Mouse (Mus musculus): ENCODE measurements around the gene Tgfb3. TPM values are rescaled to one million over a fixed set of nuclear protein-coding genes. Genes with fewer than 3 reads are reported as not detected.

The Tgfb3 gene
- polyA plus RNA-seq, 2 experiments: 1.2 to 1.3 TPM

GRCm38 (mm10) chr12:86035586-86035985, 43.3 kb downstream of the Tgfb3 start:
- TF ChIP-seq CTCF (IDR thresholded peaks at IDR 0.05; ENCODE audit: low read depth) (no peak), EP300 (IDR thresholded peaks at IDR 0.05; ENCODE audit: low read depth) (no peak)
- Histone ChIP-seq H3K9me3 (ENCODE audit: control insufficient read depth, low read length) (no peaks in the 10 kb centered on the region), H3K36me3 (replicated peaks; ENCODE audit: control insufficient read depth, insufficient read depth, low read depth) (no peaks in the 10 kb centered on the region), H3K27ac (no peak overlapping the region), H3K4me3 (ENCODE audit: insufficient read depth in 1 of 2, low read depth in 2 of 2, low read length in 2 of 2) (no peak overlapping the region), H3K9ac (replicated peaks) (no peak overlapping the region), H3K27me3 (ENCODE audit: control insufficient read depth, insufficient read depth, low read length) (no peaks in the 10 kb centered on the region), H3K4me2 (ENCODE audit: low read depth) (no peak overlapping the region), H3K4me1 (replicated peaks; ENCODE audit: control insufficient read depth in 2 of 2, insufficient read depth in 2 of 2, low read length in 1 of 2) (peaks cover 3 to 11% of the 10 kb centered on the region in 2 experiments; a peak in 2 of 4 replicates)
- DNase-seq (ENCODE audit: low read depth in 3 of 3, low spot score in 3 of 3) (no peak), ATAC-seq (ENCODE audit: insufficient read depth) (no peak)

- Histone ChIP-seq H3K4me3 (ENCODE audit: insufficient read depth in 1 of 2, low read depth in 2 of 2, low read length in 2 of 2) (no peak overlapping the region), H3K4me2 (ENCODE audit: low read depth) (no peak overlapping the region), H3K4me1 (replicated peaks; ENCODE audit: control insufficient read depth in 2 of 2, insufficient read depth in 2 of 2, low read length in 1 of 2) (peaks cover 3 to 15% of the 10 kb centered on the region in 2 experiments; a peak in 2 of 4 replicates), H3K9ac (replicated peaks) (no peak overlapping the region), H3K9me3 (ENCODE audit: control insufficient read depth, low read length) (no peaks in the 10 kb centered on the region), H3K27me3 (ENCODE audit: control insufficient read depth, insufficient read depth, low read length) (no peaks in the 10 kb centered on the region), H3K36me3 (replicated peaks; ENCODE audit: control insufficient read depth, insufficient read depth, low read depth) (no peaks in the 10 kb centered on the region), H3K27ac (no peak overlapping the region)
- TF ChIP-seq EP300 (IDR thresholded peaks at IDR 0.05; ENCODE audit: low read depth) (peak; percentile 36; the same call in 1 of the 2 replicates), CTCF (IDR thresholded peaks at IDR 0.05; ENCODE audit: low read depth) (no peak)
- 48% methylated on average over 5 of the region's 5 CpGs for WGBS (ENCODE audit: insufficient replicate concordance)
- peak in 1 of 3 experiments; percentile 9 for DNase-seq (ENCODE audit: low read depth in 3 of 3, low spot score in 3 of 3)
- peak; percentile 39; the same call in 1 of the 2 replicates for ATAC-seq (ENCODE audit: insufficient read depth)
These were observed 47.9 kb downstream of the Tgfb3 start for GRCm38 (mm10) chr12:86030932-86031331.

GRCm38 (mm10) chr12:86027747-86028146, 51.1 kb downstream of the Tgfb3 start:
- no peaks in the 10 kb centered on the region for H3K9me3 ChIP-seq (ENCODE audit: control insufficient read depth, low read length)
- H3K27me3 ChIP-seq (ENCODE audit: control insufficient read depth, insufficient read depth, low read length): no peaks in the 10 kb centered on the region
- TF ChIP-seq CTCF (IDR thresholded peaks at IDR 0.05; ENCODE audit: low read depth) (no peak), EP300 (IDR thresholded peaks at IDR 0.05; ENCODE audit: low read depth) (no peak)
- WGBS (ENCODE audit: insufficient replicate concordance): 88% methylated on average over 1 of the region's 1 CpGs
- H3K4me3 ChIP-seq (ENCODE audit: insufficient read depth in 1 of 2, low read depth in 2 of 2, low read length in 2 of 2): no peak overlapping the region
- DNase-seq (ENCODE audit: low read depth in 3 of 3, low spot score in 3 of 3) (no peak), ATAC-seq (ENCODE audit: insufficient read depth) (no peak)
- H3K4me1 ChIP-seq (replicated peaks; ENCODE audit: control insufficient read depth in 2 of 2, insufficient read depth in 2 of 2, low read length in 1 of 2): peaks cover 3 to 13% of the 10 kb centered on the region in 2 experiments; a peak in 2 of 4 replicates
- no peak overlapping the region for H3K9ac ChIP-seq (replicated peaks)
- no peak overlapping the region for H3K27ac ChIP-seq
- H3K36me3 ChIP-seq (replicated peaks; ENCODE audit: control insufficient read depth, insufficient read depth, low read depth): no peaks in the 10 kb centered on the region
- H3K4me2 ChIP-seq (ENCODE audit: low read depth): no peak overlapping the region

- TF ChIP-seq EP300 (IDR thresholded peaks at IDR 0.05; ENCODE audit: low read depth): no peak
- no peak for TF ChIP-seq CTCF (IDR thresholded peaks at IDR 0.05; ENCODE audit: low read depth)
- no peak overlapping the region for H3K4me3 ChIP-seq (ENCODE audit: insufficient read depth in 1 of 2, low read depth in 2 of 2, low read length in 2 of 2)
- H3K27me3 ChIP-seq (ENCODE audit: control insufficient read depth, insufficient read depth, low read length): no peaks in the 10 kb centered on the region
- no peak overlapping the region for H3K27ac ChIP-seq
- H3K36me3 ChIP-seq (replicated peaks; ENCODE audit: control insufficient read depth, insufficient read depth, low read depth): no peaks in the 10 kb centered on the region
- no peak for DNase-seq (ENCODE audit: low read depth in 3 of 3, low spot score in 3 of 3)
- peaks cover 3 to 10% of the 10 kb centered on the region in 2 experiments; a peak in 2 of 4 replicates for H3K4me1 ChIP-seq (replicated peaks; ENCODE audit: control insufficient read depth in 2 of 2, insufficient read depth in 2 of 2, low read length in 1 of 2)
- ATAC-seq (ENCODE audit: insufficient read depth): no peak
- 78% methylated on average over 5 of the region's 5 CpGs for WGBS (ENCODE audit: insufficient replicate concordance)
- no peak overlapping the region for H3K4me2 ChIP-seq (ENCODE audit: low read depth)
- no peak overlapping the region for H3K9ac ChIP-seq (replicated peaks)
- no peaks in the 10 kb centered on the region for H3K9me3 ChIP-seq (ENCODE audit: control insufficient read depth, low read length)
These were observed 51.8 kb downstream of the Tgfb3 start for GRCm38 (mm10) chr12:86027000-86027399.

GRCm38 (mm10) chr12:86025480-86025879, 53.4 kb downstream of the Tgfb3 start:
- DNase-seq (ENCODE audit: low read depth in 3 of 3, low spot score in 3 of 3): no peak
- Histone ChIP-seq H3K9me3 (ENCODE audit: control insufficient read depth, low read length) (no peaks in the 10 kb centered on the region), H3K4me3 (ENCODE audit: insufficient read depth in 1 of 2, low read depth in 2 of 2, low read length in 2 of 2) (no peak overlapping the region), H3K4me2 (ENCODE audit: low read depth) (no peak overlapping the region), H3K4me1 (replicated peaks; ENCODE audit: control insufficient read depth in 2 of 2, insufficient read depth in 2 of 2, low read length in 1 of 2) (peaks cover 0 to 4% of the 10 kb centered on the region in 2 experiments; a peak in 2 of 4 replicates), H3K36me3 (replicated peaks; ENCODE audit: control insufficient read depth, insufficient read depth, low read depth) (no peaks in the 10 kb centered on the region), H3K27ac (no peak overlapping the region), H3K27me3 (ENCODE audit: control insufficient read depth, insufficient read depth, low read length) (no peaks in the 10 kb centered on the region), H3K9ac (replicated peaks) (no peak overlapping the region)
- ATAC-seq (ENCODE audit: insufficient read depth): no peak
- no peak for TF ChIP-seq EP300 (IDR thresholded peaks at IDR 0.05; ENCODE audit: low read depth)
- TF ChIP-seq CTCF (IDR thresholded peaks at IDR 0.05; ENCODE audit: low read depth): no peak
- WGBS (ENCODE audit: insufficient replicate concordance): 71% methylated on average over 6 of the region's 6 CpGs
